In the genomic region with DNA sequence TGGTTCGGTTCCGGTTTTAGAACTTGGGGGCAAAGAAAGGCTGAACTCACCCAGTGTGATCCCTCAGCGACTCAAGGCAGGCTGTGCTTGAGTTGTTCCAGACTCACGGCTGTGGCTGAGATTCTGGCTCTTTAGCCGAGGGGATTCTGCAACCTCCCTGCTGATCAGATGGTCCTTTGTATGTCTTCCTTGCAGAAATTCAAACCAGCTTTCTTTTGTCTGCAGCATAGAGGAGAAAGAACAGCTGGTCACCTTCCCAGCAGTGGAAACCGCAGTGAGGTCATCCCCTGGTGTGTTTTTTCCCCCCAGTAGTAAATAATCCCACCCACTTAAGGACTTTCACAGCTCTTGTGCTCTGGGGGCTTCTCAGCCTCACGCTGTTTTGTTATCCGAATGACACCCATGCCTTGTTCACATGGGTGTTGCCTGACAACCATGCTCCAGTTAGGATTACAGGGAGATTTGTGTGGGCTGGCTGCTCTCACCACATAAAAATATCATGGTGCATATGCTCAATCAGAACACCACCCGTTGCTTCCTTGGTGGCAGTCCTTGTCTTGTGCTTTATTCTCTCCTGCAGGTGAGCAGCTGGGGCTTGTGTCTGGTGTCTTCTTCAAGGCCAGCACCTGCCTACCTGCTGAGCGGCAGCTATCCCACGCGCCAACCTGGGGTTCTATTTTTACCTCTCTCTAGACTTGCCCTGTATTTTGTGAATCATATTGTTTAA, we compare ENCODE assay signal across 10 mouse cellular contexts. TPM values are rescaled to one million over a fixed set of nuclear protein-coding genes. Genes with fewer than 3 reads are reported as not detected.
A peak's percentile ranks its signal among the peaks of the same experiment; 100 is the strongest.
DNase-seq lines count a peak whose midpoint lies in the region; ATAC-seq and TF ChIP-seq lines count a peak whose summit lies in the region.
"Had no signal": no experiment of that assay in that cellular context is flagged by ENCODE, and none has a peak within 500 bp of the region (broad histone marks: within the 10 kb centered on the region; RNA-seq: fewer than 3 reads in every experiment).

No protein-coding gene starts in this region.

- TF ChIP-seq CTCF in midbrain, postnatal 0 days (IDR thresholded peaks at IDR 0.05), result no peak

- H3K27me3 ChIP-seq in midbrain, embryonic 10.5 days (ENCODE audit: low read depth, poor library complexity, severe bottlenecking), result no peaks in the 10 kb centered on the region
- H3K27me3 ChIP-seq in midbrain, postnatal 0 days (ENCODE audit: insufficient read depth, low read length), result no peaks in the 10 kb centered on the region

- no peaks in the 10 kb centered on the region for H3K9me3 ChIP-seq in midbrain, embryonic 10.5 days (replicated peaks)
- no peaks in the 10 kb centered on the region for H3K9me3 ChIP-seq in midbrain, postnatal 0 days (ENCODE audit: low read length)

- 62% methylated on average over 12 of the region's 12 CpGs for WGBS in midbrain, embryonic 10.5 days
- 51% methylated on average over 12 of the region's 12 CpGs for WGBS in midbrain, postnatal 0 days

- peak overlapping the region; percentile 42 for H3K27ac ChIP-seq in midbrain, embryonic 10.5 days (replicated peaks)
- H3K27ac ChIP-seq in midbrain, postnatal 0 days (ENCODE audit: low read depth, low read length), result no peak overlapping the region

- DNase-seq in frontal cortex, postnatal 14 days (ENCODE audit: low spot score in 2 of 2), result no peak
- DNase-seq in midbrain, embryonic 10.5 days (ENCODE audit: low spot score), result no peak
- no peak for DNase-seq in midbrain, postnatal 0 days (ENCODE audit: low spot score)
- peak; percentile 32 to 41 for DNase-seq in layer of hippocampus, postnatal 36 days
- peak; percentile 40 for DNase-seq in right cerebral cortex, postnatal 25 days
- DNase-seq in ovary, postnatal 14 days (ENCODE audit: low spot score), result no peak
- no peak for DNase-seq in spleen, adult 18-20 months
- DNase-seq: adrenal gland, postnatal 10 days; lung, embryonic 14.5 days had no signal

- H3K4me3 ChIP-seq in midbrain, embryonic 10.5 days, result no peak overlapping the region
- no peak overlapping the region for H3K4me3 ChIP-seq in midbrain, postnatal 0 days (ENCODE audit: low read depth, low read length)

- H3K9ac ChIP-seq in midbrain, postnatal 0 days (replicated peaks; ENCODE audit: low read length, poor library complexity, severe bottlenecking), result no peak overlapping the region
- H3K9ac ChIP-seq: lung, embryonic 14.5 days had no signal

- peaks cover 56% of the 10 kb centered on the region for H3K36me3 ChIP-seq in midbrain, embryonic 10.5 days
- H3K36me3 ChIP-seq in midbrain, postnatal 0 days (ENCODE audit: insufficient read depth, low read length), result peaks cover 6% of the 10 kb centered on the region; the same call in 1 of the 2 replicates

- peak; percentile 88 for ATAC-seq in frontal cortex, adult (ENCODE audit: low TSS enrichment)
- ATAC-seq in midbrain, postnatal 0 days (ENCODE audit: low FRiP score), result no peak

- peaks cover 13% of the 10 kb centered on the region for H3K4me1 ChIP-seq in midbrain, embryonic 10.5 days
- H3K4me1 ChIP-seq in midbrain, postnatal 0 days (ENCODE audit: insufficient read depth, low read length), result no peaks in the 10 kb centered on the region

- no peak overlapping the region for H3K4me2 ChIP-seq in midbrain, postnatal 0 days (ENCODE audit: low read depth, low read length, poor library complexity, severe bottlenecking)
- H3K4me2 ChIP-seq: lung, embryonic 14.5 days had no signal

RNA-seq across cellular contexts. Expression of gene Arhgef3, which starts 8.8 kb away (rescaled TPM):
- polyA plus RNA-seq in midbrain, embryonic 10.5 days (2016; fragmentation: Nextera tagmentation; extraction: Ambion mirVana), result 1.6 and 1.9 TPM in 2 replicates
- total RNA-seq in midbrain, postnatal 0 days (2014; rRNA removed), result 17.0 and 18.6 TPM in 2 replicates
- polyA plus RNA-seq in midbrain, postnatal 0 days (2015; fragmentation: Nextera tagmentation; extraction: Ambion mirVana), result 11.1 and 13.3 TPM in 2 replicates
- total RNA-seq in layer of hippocampus, postnatal 36 days (2021), result 10 to 100 TPM; 76.8 to 85.8 TPM

Comparison
In these comparisons a context has a peak if more than half of its experiments do, and no peak if none do; other contexts are left out.
1. DNase-seq: peak in layer of hippocampus, postnatal 36 days (2 of 2) and right cerebral cortex, postnatal 25 days (single experiment); none in frontal cortex, postnatal 14 days (0 of 2), midbrain, embryonic 10.5 days (single experiment), midbrain, postnatal 0 days (single experiment), ovary, postnatal 14 days (single experiment) and spleen, adult 18-20 months (0 of 2).